Mouse (Mus musculus): ENCODE measurements at regions not wholly inside any gene's neighbourhood (a gene's known extent, or its start where the extent isn't known, plus 50 kb on each side); places are given as distances from the start of the nearest gene placed in this dataset.

DNA sequence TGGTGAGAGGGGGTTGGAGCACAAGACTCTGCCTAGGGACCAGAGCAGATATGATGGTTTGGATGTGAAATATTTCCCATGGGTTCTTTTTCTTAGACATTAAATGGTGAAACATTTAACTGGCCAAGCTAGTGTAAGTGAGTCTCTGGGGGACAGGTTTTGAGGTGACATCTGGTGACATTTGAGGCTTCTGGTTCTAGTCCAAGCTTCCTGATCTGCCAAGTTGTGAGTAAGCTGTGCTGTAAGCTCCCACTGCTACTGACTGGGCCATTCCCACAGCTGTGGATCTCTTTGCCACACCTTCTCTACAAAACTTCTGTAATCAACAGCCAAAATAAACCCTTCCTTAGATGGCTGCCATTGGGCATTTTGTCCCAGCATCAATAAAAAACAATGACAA, 264.4 kb downstream of the Cbln1 start:
- Histone ChIP-seq H3K36me3 (replicated peaks; ENCODE audit: insufficient read depth, low read length) (no peaks in the 10 kb centered on the region), H3K4me2 (ENCODE audit: low read depth, low read length) (no peak overlapping the region), H3K27me3 (ENCODE audit: insufficient read depth, low read length) (no peaks in the 10 kb centered on the region), H3K27ac (ENCODE audit: low read depth) (no peak overlapping the region), H3K9me3 (ENCODE audit: low read length) (no peaks in the 10 kb centered on the region), H3K4me1 (ENCODE audit: insufficient read depth) (no peaks in the 10 kb centered on the region), H3K4me3 (ENCODE audit: low read depth, low read length) (no peak overlapping the region), H3K9ac (replicated peaks) (no peak overlapping the region)
- TF ChIP-seq CTCF (IDR thresholded peaks at IDR 0.05; ENCODE audit: low read depth) (no peak), EP300 (IDR thresholded peaks at IDR 0.05; ENCODE audit: low read depth) (no peak)
- ATAC-seq (no peak), DNase-seq (no peak)

DNA sequence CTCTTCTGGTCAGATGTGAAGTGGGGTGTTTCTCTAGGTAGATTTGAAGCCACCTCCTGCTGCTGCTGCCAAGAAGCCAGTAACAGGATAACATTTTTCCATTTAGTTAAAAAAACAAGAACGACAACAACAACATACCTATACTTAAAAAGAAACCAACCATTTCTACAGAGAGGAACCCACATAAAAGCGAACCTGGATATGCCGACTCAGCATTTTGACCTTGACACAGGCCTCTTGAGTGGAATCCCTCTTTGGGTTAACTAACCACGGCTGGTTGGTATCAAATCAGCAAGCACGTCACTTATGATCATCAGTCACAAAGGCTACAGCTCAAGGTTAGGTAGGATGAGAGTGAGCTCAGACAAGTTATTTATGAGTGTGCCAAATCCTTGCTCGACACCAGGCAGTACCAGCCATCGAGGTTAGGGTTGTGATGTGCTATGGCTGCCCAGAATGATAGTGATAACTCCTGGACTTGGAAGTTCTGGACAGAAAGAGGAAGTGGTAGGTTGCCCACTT, 269.7 kb downstream of the Cbln1 start:
- H3K4me3 ChIP-seq (ENCODE audit: low read depth, low read length): no peak overlapping the region
- TF ChIP-seq CTCF (IDR thresholded peaks at IDR 0.05; ENCODE audit: low read depth): no peak
- no peak for TF ChIP-seq EP300 (IDR thresholded peaks at IDR 0.05; ENCODE audit: low read depth)
- no peak for DNase-seq
- no peaks in the 10 kb centered on the region for H3K27me3 ChIP-seq (ENCODE audit: insufficient read depth, low read length)
- no peak overlapping the region for H3K4me2 ChIP-seq (ENCODE audit: low read depth, low read length)
- no peaks in the 10 kb centered on the region for H3K9me3 ChIP-seq (ENCODE audit: low read length)
- H3K4me1 ChIP-seq (ENCODE audit: insufficient read depth): no peaks in the 10 kb centered on the region
- no peaks in the 10 kb centered on the region for H3K36me3 ChIP-seq (replicated peaks; ENCODE audit: insufficient read depth, low read length)
- H3K27ac ChIP-seq (ENCODE audit: low read depth): no peak overlapping the region
- WGBS (ENCODE audit: insufficient replicate concordance): 74% methylated on average over 7 of the region's 7 CpGs
- no peak for ATAC-seq
- H3K9ac ChIP-seq (replicated peaks): no peak overlapping the region

DNA sequence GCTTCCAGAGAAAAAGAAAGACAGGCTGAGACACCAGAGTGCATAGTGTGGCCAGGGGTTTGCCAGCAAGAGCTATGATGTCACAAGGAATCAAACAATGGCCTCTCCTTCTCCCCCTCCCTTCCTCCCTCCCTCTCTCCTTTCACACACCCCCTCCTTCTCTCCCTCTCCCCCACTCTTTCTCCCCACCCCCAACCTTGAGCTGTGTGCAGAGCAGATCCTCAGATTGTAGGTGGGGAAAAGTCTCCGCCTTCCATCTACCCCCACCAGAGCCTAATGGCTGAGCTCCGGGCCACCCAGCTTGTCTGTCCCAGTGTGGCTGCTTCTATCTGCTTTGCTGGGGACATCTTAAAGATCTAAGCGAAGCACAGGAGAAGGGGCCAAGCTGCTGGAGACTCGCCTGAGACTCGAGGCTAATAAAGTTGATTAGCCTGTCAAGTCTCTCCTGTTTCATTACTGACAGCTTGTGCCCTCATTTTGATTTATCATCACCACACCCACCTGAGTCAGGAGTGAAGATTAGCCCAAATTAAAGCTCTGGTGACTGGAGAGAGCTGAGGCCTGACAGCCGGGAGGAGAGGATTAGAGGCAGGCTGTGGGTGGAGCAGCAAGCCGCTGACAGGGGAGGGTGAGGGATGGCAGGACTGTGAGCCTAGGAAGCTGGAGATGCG, 272.8 kb downstream of the Cbln1 start:
- Histone ChIP-seq H3K4me2 (ENCODE audit: low read depth, low read length) (no peak overlapping the region), H3K27ac (ENCODE audit: low read depth) (no peak overlapping the region), H3K4me3 (ENCODE audit: low read depth, low read length) (no peak overlapping the region), H3K4me1 (ENCODE audit: insufficient read depth) (no peaks in the 10 kb centered on the region), H3K27me3 (ENCODE audit: insufficient read depth, low read length) (no peaks in the 10 kb centered on the region), H3K36me3 (replicated peaks; ENCODE audit: insufficient read depth, low read length) (no peaks in the 10 kb centered on the region), H3K9ac (replicated peaks) (no peak overlapping the region), H3K9me3 (ENCODE audit: low read length) (no peaks in the 10 kb centered on the region)
- DNase-seq (no peak), ATAC-seq (no peak)
- WGBS (ENCODE audit: insufficient replicate concordance): 14% methylated on average over 8 of the region's 8 CpGs
- TF ChIP-seq EP300 (IDR thresholded peaks at IDR 0.05; ENCODE audit: low read depth): no peak
- no peak for TF ChIP-seq CTCF (IDR thresholded peaks at IDR 0.05; ENCODE audit: low read depth)

DNA sequence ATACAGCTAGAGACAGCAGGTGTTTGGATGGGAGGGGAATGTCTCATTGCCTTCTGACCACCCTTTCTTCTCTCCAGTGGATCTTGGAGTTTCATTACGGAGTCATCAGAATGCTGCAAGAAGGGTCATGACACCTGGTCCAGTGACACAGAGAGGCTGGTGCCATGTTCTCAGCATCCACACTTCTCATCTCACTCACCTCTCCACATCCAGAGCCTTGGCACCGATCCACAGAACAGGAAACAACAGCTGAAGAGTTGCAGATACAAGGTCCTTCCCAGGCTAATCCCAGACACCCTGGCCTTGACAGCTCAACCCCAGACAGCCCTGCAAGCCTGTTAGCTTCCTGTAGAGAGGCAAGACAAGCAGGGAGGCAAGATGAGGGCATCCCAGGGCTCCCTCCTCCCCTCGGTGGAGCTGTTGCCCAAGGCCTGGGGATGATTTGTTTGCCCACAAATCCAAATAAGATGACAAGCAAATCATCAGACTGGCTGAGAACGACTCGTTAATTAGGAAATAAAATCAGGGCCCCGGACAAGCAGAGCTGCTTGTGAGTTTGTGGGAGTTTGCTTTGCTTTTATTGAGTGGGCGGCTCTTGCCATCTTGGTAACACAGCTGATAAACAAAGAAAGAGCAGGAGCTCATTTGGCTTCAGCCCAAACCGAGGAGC, 274.4 kb downstream of the Cbln1 start:
- no peak overlapping the region for H3K4me3 ChIP-seq (ENCODE audit: low read depth, low read length)
- no peaks in the 10 kb centered on the region for H3K27me3 ChIP-seq (ENCODE audit: insufficient read depth, low read length)
- no peaks in the 10 kb centered on the region for H3K9me3 ChIP-seq (ENCODE audit: low read length)
- no peaks in the 10 kb centered on the region for H3K4me1 ChIP-seq (ENCODE audit: insufficient read depth)
- WGBS (ENCODE audit: insufficient replicate concordance): 48% methylated on average over 8 of the region's 8 CpGs
- no peak for TF ChIP-seq CTCF (IDR thresholded peaks at IDR 0.05; ENCODE audit: low read depth)
- no peak for TF ChIP-seq EP300 (IDR thresholded peaks at IDR 0.05; ENCODE audit: low read depth)
- H3K9ac ChIP-seq (replicated peaks): no peak overlapping the region
- DNase-seq (no peak), ATAC-seq (no peak)
- H3K27ac ChIP-seq (ENCODE audit: low read depth): no peak overlapping the region
- no peaks in the 10 kb centered on the region for H3K36me3 ChIP-seq (replicated peaks; ENCODE audit: insufficient read depth, low read length)
- H3K4me2 ChIP-seq (ENCODE audit: low read depth, low read length): no peak overlapping the region

DNA sequence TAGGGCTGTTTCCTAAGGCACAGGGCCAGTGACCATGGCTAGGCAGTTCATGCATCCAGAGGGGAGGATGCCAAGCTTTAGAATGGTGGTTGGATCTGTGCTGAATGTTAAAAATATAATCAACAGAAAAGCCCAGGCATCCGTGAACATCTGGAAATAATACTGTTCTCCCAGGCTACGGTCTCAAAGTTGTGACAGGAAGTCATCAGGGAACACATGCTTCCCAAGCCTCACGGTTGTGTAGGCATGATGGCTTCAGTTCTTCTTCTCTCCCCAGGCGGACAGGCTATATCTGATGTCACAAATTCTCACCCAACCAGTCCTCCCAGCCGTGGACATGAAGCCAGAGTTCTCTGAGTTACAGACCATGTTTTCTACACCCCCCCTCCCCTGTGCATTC, 275.4 kb downstream of the Cbln1 start:
- TF ChIP-seq CTCF (IDR thresholded peaks at IDR 0.05; ENCODE audit: low read depth) (no peak), EP300 (IDR thresholded peaks at IDR 0.05; ENCODE audit: low read depth) (no peak)
- Histone ChIP-seq H3K9me3 (ENCODE audit: low read length) (no peaks in the 10 kb centered on the region), H3K4me3 (ENCODE audit: low read depth, low read length) (no peak overlapping the region), H3K4me1 (ENCODE audit: insufficient read depth) (no peaks in the 10 kb centered on the region), H3K4me2 (ENCODE audit: low read depth, low read length) (no peak overlapping the region), H3K36me3 (replicated peaks; ENCODE audit: insufficient read depth, low read length) (no peaks in the 10 kb centered on the region), H3K9ac (replicated peaks) (no peak overlapping the region), H3K27me3 (ENCODE audit: insufficient read depth, low read length) (no peaks in the 10 kb centered on the region), H3K27ac (ENCODE audit: low read depth) (no peak overlapping the region)
- ATAC-seq: no peak
- WGBS (ENCODE audit: insufficient replicate concordance): 43% methylated on average over 5 of the region's 5 CpGs
- no peak for DNase-seq

DNA sequence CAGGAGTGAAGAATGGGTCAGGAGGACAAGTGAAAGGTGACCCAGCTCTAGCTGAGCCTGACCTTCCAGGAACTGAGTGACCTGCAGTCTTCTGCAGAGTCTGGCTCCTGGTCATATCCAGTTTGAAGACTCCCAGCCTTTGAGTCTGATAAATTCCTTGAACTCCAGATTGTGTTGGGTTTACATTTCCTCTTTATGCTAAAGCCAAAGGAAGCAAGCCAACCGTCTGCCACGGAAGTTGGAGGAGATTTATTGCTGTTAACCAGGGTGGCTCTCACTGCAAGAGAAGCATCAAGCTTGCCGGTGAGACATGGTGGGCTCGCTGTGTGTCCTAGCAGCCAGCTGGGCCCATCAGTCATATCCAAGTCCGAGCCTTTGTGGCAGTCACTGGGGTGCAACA, 276.4 kb downstream of the Cbln1 start:
- H3K27me3 ChIP-seq (ENCODE audit: insufficient read depth, low read length): no peaks in the 10 kb centered on the region
- 33% methylated on average over 5 of the region's 5 CpGs for WGBS (ENCODE audit: insufficient replicate concordance)
- no peaks in the 10 kb centered on the region for H3K4me1 ChIP-seq (ENCODE audit: insufficient read depth)
- no peak overlapping the region for H3K4me3 ChIP-seq (ENCODE audit: low read depth, low read length)
- TF ChIP-seq EP300 (IDR thresholded peaks at IDR 0.05; ENCODE audit: low read depth) (no peak), CTCF (IDR thresholded peaks at IDR 0.05; ENCODE audit: low read depth) (no peak)
- no peak for ATAC-seq
- H3K9ac ChIP-seq (replicated peaks): no peak overlapping the region
- H3K27ac ChIP-seq (ENCODE audit: low read depth): no peak overlapping the region
- H3K4me2 ChIP-seq (ENCODE audit: low read depth, low read length): no peak overlapping the region
- H3K9me3 ChIP-seq (ENCODE audit: low read length): no peaks in the 10 kb centered on the region
- no peak for DNase-seq
- no peaks in the 10 kb centered on the region for H3K36me3 ChIP-seq (replicated peaks; ENCODE audit: insufficient read depth, low read length)
